Mouse (Mus musculus): ENCODE measurements around the gene Tns1. TPM values are rescaled to one million over a fixed set of nuclear protein-coding genes. Genes with fewer than 3 reads are reported as not detected.

The Tns1 gene
- polyA plus RNA-seq, 1 experiment: 400 TPM

DNA sequence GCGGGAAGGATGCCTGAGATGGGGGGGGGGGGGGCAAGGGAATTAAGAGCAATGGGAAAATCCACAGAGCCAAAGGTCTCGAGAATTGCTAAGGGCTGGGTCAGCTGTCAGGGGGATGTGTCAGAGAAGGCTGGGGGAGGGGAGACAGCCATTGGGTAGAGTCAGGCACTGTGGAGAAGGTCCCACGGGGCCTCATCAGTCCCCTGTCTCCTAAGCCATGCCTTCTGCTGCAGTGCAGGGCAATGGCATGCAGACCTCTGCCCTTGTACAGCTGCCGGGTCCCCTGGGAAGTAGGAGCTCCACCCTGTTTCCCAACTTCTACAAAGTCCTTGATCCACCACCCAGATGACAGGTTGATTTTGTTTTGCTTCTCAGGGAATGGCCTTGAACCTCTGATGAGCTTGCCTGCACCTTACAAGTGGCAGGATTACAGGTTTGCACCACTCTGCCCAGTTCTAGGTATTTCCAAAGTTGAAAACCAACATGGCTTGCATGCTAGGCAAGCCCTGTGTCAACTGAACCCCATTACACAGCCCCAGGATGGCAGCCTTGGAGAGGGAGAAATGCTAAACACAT is 98.5 kb downstream of the Tns1 start:
- no peak for TF ChIP-seq CTCF (conservative IDR thresholded peaks at IDR 0.05; ENCODE audit: insufficient read depth, insufficient read length, low read depth, low read length)
- TF ChIP-seq POLR2A (IDR thresholded peaks at IDR 0.05; ENCODE audit: low read depth, low read length): no peak
- H3K27ac ChIP-seq (ENCODE audit: insufficient read depth, low read depth, low read length): peak overlapping the region; percentile 93
- H3K36me3 ChIP-seq (ENCODE audit: control insufficient read depth, insufficient read depth, low read length): no peaks in the 10 kb centered on the region
- peak; percentile 69 for DNase-seq
- WGBS: 8% methylated on average over 4 of the region's 4 CpGs
- no peak overlapping the region for H3K4me3 ChIP-seq (ENCODE audit: insufficient read depth, low read depth, low read length)
- H3K4me1 ChIP-seq (ENCODE audit: control insufficient read depth, insufficient read depth, low read length): peaks cover 91% of the 10 kb centered on the region
- no peaks in the 10 kb centered on the region for H3K27me3 ChIP-seq (replicated peaks; ENCODE audit: control insufficient read depth, insufficient read depth, low read length)

DNA sequence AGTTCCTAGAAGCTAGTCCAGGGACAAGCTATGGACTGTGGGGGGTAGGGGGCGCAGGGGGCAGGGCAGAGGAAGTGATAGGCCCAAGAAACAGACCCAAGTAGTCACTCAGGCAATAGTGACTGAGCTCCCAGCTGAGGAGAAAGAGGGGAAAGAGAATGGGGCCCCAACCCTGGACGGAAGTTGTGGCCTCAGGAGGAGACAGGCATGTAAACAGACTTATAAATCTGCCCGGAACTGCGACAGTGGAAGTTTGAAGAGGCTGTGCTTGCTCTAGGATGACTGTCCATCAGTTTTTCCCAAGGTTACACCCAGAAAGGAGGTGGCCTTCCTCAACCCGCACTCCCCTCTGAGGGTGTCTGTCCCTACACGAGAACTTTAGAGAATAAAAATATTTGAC is 99.0 kb downstream of the Tns1 start:
- peaks cover 91% of the 10 kb centered on the region for H3K4me1 ChIP-seq (ENCODE audit: control insufficient read depth, insufficient read depth, low read length)
- H3K27ac ChIP-seq (ENCODE audit: insufficient read depth, low read depth, low read length): peak overlapping the region; percentile 64
- H3K36me3 ChIP-seq (ENCODE audit: control insufficient read depth, insufficient read depth, low read length): no peaks in the 10 kb centered on the region
- TF ChIP-seq CTCF (conservative IDR thresholded peaks at IDR 0.05; ENCODE audit: insufficient read depth, insufficient read length, low read depth, low read length): no peak
- TF ChIP-seq POLR2A (IDR thresholded peaks at IDR 0.05; ENCODE audit: low read depth, low read length): no peak
- DNase-seq: peak; percentile 74
- no peaks in the 10 kb centered on the region for H3K27me3 ChIP-seq (replicated peaks; ENCODE audit: control insufficient read depth, insufficient read depth, low read length)
- 19% methylated on average over 6 of the region's 6 CpGs for WGBS
- H3K4me3 ChIP-seq (ENCODE audit: insufficient read depth, low read depth, low read length): no peak overlapping the region

DNA sequence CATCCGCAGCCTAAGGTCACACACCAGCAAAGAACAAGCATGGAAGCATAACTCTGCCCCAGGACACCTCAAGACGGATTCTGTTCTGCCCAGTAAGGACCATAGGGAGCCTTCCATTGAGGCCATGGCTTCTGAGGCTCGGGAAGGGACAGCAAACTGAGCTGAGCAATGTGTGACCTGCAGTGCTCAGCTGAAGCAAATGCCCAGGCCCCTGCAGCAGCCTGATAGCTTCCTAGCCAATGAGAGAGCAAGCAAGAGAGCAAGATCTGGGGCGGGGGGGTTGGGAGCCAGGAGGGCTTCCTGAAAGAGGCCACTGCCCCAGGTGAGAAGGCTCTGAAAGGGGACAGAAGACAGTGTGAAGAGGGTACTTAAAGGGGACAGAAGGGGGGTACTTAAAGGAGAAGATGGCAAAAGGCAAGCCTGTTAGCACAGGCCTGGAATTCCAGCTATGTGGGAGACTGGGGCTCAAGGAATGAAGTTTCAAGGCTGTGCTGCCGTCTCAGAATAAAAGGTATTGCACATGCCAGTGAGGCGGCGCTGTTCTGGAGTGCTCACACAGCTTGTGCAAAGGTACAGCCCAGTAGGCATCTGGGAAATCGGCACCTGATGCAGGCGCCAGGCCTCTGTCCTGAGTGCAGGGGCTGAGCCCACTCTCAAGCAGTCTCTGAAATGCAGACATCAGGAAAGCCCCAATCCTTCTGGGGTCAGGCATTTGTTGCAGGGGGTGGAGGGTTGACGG is 99.6 kb downstream of the Tns1 start:
- 30% methylated on average over 10 of the region's 10 CpGs for WGBS
- no peaks in the 10 kb centered on the region for H3K36me3 ChIP-seq (ENCODE audit: control insufficient read depth, insufficient read depth, low read length)
- DNase-seq: no peak
- TF ChIP-seq CTCF (conservative IDR thresholded peaks at IDR 0.05; ENCODE audit: insufficient read depth, insufficient read length, low read depth, low read length): no peak
- TF ChIP-seq POLR2A (IDR thresholded peaks at IDR 0.05; ENCODE audit: low read depth, low read length): no peak
- H3K4me3 ChIP-seq (ENCODE audit: insufficient read depth, low read depth, low read length): no peak overlapping the region
- H3K4me1 ChIP-seq (ENCODE audit: control insufficient read depth, insufficient read depth, low read length): peaks cover 90% of the 10 kb centered on the region
- no peaks in the 10 kb centered on the region for H3K27me3 ChIP-seq (replicated peaks; ENCODE audit: control insufficient read depth, insufficient read depth, low read length)
- H3K27ac ChIP-seq (ENCODE audit: insufficient read depth, low read depth, low read length): peak overlapping the region; percentile 64

DNA sequence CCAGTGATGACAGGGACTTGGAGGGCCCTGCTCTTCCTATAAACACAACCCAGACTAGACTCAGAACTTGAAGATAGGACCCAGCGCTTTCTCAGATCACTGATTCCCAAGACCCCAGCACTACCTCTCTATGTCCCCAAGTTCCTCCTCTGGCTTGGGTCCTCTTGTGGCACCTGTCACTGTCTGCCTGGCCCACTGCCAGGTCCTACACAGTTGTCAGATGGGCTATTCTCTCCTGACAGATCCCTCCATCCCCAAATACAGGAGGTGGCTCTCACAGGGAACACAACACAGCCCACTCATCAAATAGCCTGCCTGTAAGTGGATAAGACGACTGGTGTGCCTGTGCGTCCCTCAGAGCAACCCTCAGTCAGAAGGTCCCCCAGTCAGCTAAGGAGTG is 101.3 kb downstream of the Tns1 start:
- WGBS: 65% methylated on average over 3 of the region's 3 CpGs
- H3K4me3 ChIP-seq (ENCODE audit: insufficient read depth, low read depth, low read length): no peak overlapping the region
- H3K4me1 ChIP-seq (ENCODE audit: control insufficient read depth, insufficient read depth, low read length): peaks cover 80% of the 10 kb centered on the region
- no peaks in the 10 kb centered on the region for H3K36me3 ChIP-seq (ENCODE audit: control insufficient read depth, insufficient read depth, low read length)
- H3K27ac ChIP-seq (ENCODE audit: insufficient read depth, low read depth, low read length): peak overlapping the region; percentile 64
- no peaks in the 10 kb centered on the region for H3K27me3 ChIP-seq (replicated peaks; ENCODE audit: control insufficient read depth, insufficient read depth, low read length)
- TF ChIP-seq CTCF (conservative IDR thresholded peaks at IDR 0.05; ENCODE audit: insufficient read depth, insufficient read length, low read depth, low read length) (no peak), POLR2A (IDR thresholded peaks at IDR 0.05; ENCODE audit: low read depth, low read length) (no peak)
- no peak for DNase-seq

DNA sequence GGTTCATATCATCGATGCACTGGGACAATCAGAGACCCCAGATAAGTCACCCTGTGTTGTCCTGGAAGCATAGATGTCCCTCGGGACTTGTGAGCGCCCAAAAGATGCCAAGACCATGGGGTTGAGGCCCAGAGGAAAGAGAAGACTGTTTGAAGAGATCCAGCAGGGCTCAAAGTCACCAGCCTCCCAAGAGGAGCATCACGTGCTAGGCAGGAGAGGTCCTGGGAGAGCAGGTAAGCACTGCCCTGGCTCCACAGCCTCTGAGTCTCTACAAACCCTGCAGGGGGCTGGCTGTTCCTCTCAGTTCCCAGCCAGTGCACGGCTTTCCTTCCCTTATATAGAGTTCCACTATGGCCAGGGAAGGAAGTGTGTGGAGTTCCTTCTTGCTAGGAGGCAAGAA is 101.7 kb downstream of the Tns1 start:
- DNase-seq: peak; percentile 50
- Histone ChIP-seq H3K4me3 (ENCODE audit: insufficient read depth, low read depth, low read length) (no peak overlapping the region), H3K4me1 (ENCODE audit: control insufficient read depth, insufficient read depth, low read length) (peaks cover 80% of the 10 kb centered on the region), H3K27me3 (replicated peaks; ENCODE audit: control insufficient read depth, insufficient read depth, low read length) (no peaks in the 10 kb centered on the region), H3K36me3 (ENCODE audit: control insufficient read depth, insufficient read depth, low read length) (no peaks in the 10 kb centered on the region), H3K27ac (ENCODE audit: insufficient read depth, low read depth, low read length) (peak overlapping the region; percentile 64)
- TF ChIP-seq CTCF (conservative IDR thresholded peaks at IDR 0.05; ENCODE audit: insufficient read depth, insufficient read length, low read depth, low read length) (no peak), POLR2A (IDR thresholded peaks at IDR 0.05; ENCODE audit: low read depth, low read length) (no peak)
- 56% methylated on average over 5 of the region's 5 CpGs for WGBS

DNA sequence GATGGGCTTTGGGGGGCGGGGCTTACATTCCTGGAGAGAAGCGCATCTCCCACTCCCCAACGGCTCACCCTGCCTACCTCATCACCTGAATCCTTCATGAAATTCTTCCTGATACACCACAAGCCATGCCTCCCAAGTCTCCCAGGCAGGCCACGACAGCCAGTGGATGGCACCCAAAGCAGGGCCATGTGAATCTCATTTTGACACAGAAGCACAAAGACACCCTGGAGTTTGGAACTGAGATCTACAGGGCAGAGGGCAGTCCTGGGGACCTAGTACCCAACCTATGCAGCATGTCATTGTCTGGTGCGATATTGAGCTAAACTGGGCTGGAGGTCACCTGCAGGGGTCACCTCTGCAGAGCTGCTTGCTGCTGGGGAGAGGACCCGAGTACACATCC is 104.0 kb downstream of the Tns1 start:
- peaks cover 86% of the 10 kb centered on the region for H3K4me1 ChIP-seq (ENCODE audit: control insufficient read depth, insufficient read depth, low read length)
- DNase-seq: peak; percentile 60
- no peak overlapping the region for H3K4me3 ChIP-seq (ENCODE audit: insufficient read depth, low read depth, low read length)
- TF ChIP-seq POLR2A (IDR thresholded peaks at IDR 0.05; ENCODE audit: low read depth, low read length): no peak
- no peak for TF ChIP-seq CTCF (conservative IDR thresholded peaks at IDR 0.05; ENCODE audit: insufficient read depth, insufficient read length, low read depth, low read length)
- H3K27me3 ChIP-seq (replicated peaks; ENCODE audit: control insufficient read depth, insufficient read depth, low read length): no peaks in the 10 kb centered on the region
- 42% methylated on average over 6 of the region's 6 CpGs for WGBS
- peak overlapping the region; percentile 74 for H3K27ac ChIP-seq (ENCODE audit: insufficient read depth, low read depth, low read length)
- H3K36me3 ChIP-seq (ENCODE audit: control insufficient read depth, insufficient read depth, low read length): no peaks in the 10 kb centered on the region; the same call in 1 of the 2 replicates

DNA sequence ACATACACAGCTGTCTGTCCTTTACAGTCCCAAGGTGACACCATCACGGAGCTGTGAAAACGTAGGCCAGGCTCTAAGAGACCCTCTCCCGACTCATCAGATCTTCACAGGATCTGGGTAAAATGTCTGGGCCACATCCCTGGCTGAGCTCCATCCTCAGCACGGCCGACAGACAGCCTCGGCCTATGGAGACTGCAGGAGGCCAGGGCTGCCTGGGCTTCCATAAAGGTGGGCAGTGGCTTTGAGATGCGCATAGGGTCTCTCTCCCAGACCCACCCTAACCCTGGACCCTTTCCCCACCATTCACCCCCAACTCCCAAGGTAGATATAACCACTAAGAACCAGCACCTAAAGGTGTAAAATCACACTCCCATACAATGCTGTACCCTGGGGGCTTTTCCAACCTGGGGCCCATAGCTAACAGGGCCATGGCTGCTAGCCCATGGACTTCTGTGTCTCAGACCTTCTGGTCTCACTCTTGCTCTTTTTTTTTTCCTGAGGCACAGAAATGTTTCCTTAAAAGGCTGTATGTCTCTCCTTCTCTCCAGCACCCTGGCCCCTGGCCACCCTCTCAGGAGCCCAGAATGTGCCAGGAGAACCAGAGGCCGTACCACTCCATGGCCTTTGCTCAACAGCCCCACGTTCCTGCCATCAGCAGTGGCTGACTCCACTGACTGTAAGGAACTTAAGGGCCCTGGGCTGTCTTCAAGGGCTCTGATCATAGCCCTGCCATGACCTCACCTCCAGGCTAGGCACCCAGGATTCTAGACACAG is 106.7 kb downstream of the Tns1 start:
- Histone ChIP-seq H3K27me3 (replicated peaks; ENCODE audit: control insufficient read depth, insufficient read depth, low read length) (no peaks in the 10 kb centered on the region), H3K4me1 (ENCODE audit: control insufficient read depth, insufficient read depth, low read length) (peaks cover 80% of the 10 kb centered on the region), H3K27ac (ENCODE audit: insufficient read depth, low read depth, low read length) (peak overlapping the region; percentile 99), H3K36me3 (ENCODE audit: control insufficient read depth, insufficient read depth, low read length) (no peaks in the 10 kb centered on the region; the same call in 1 of the 2 replicates), H3K4me3 (ENCODE audit: insufficient read depth, low read depth, low read length) (no peak overlapping the region)
- WGBS: 37% methylated on average over 9 of the region's 9 CpGs
- peak; percentile 85 for DNase-seq
- no peak for TF ChIP-seq POLR2A (IDR thresholded peaks at IDR 0.05; ENCODE audit: low read depth, low read length)
- TF ChIP-seq CTCF (conservative IDR thresholded peaks at IDR 0.05; ENCODE audit: insufficient read depth, insufficient read length, low read depth, low read length): no peak
